13 mouse cellular contexts compared by ENCODE assay signal in the genomic region with DNA sequence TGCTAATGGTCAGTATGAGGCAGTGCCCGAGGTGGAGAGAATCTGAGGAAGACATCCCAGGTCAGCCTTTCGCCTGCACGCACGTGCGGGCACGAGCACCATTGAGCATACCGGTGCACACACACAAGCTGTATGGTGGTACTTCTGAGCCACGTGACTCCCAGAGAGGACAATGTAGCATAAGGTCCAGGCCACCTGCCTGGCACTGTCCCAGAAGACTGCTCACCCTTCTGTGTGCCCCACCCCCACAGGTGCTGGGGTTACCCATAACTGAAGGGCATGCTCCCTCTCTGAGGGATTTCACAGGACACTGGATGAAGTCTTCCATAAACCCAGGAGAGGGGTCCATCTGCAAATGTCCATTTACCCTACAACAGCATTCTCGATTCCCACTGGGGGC. TPM values are rescaled to one million over a fixed set of nuclear protein-coding genes. Genes with fewer than 3 reads are reported as not detected.
"Had no signal": no experiment of that assay in that cellular context is flagged by ENCODE, and none has a peak within 500 bp of the region (broad histone marks: within the 10 kb centered on the region; RNA-seq: fewer than 3 reads in every experiment).

No protein-coding gene starts in this region.

- H3K4me3 ChIP-seq: layer of hippocampus, adult 2 months; limb, embryonic 12.5 days; neural tube, embryonic 13.5 days; stomach, embryonic 15.5 days had no signal

- H3K36me3 ChIP-seq: limb, embryonic 12.5 days; stomach, embryonic 15.5 days had no signal

- H3K9me3 ChIP-seq: limb, embryonic 12.5 days; neural tube, embryonic 13.5 days; stomach, embryonic 15.5 days had no signal

- H3K4me2 ChIP-seq: limb, embryonic 12.5 days; stomach, embryonic 15.5 days had no signal

- H3K27ac ChIP-seq: layer of hippocampus, adult 2 months; limb, embryonic 12.5 days; liver, embryonic 14.5 days; stomach, embryonic 15.5 days had no signal

- H3K9ac ChIP-seq: limb, embryonic 12.5 days; liver, embryonic 14.5 days; stomach, embryonic 15.5 days had no signal

- DNase-seq: kidney, adult 18-20 months; kidney, postnatal 10 days; kidney, postnatal 4 days; liver; lung, adult 18-20 months; retina, postnatal 1 day; thymus, postnatal 4 days had no signal

RNA-seq across cellular contexts. Expression of a gene that starts 4.2 kb away (rescaled TPM):
- polyA plus RNA-seq: spleen, adult 2 months had no signal
